ENCODE assay signal across 19 mouse cellular contexts in the genomic region with DNA sequence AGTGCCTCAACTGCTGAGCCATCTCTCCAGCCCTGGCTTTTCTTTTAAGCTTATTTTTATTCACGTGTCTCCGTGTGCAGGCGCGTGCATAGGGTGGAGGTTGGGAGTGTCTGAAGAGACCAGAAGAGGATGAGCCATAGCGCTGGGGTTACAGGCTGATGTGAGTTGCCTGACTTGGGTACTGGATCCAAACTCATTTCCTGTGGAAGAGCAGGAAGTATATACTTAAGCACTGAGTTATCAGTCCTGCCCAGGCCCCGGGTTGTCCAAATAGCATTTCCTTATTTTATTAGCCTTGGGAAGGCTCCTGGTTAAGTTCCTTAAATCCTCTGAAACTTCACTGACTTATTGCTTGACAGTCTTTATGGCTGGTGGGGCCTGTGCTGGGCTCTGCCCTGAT. TPM values are rescaled to one million over a fixed set of nuclear protein-coding genes. Genes with fewer than 3 reads are reported as not detected.
DNase-seq lines count a peak whose midpoint lies in the region; ATAC-seq and TF ChIP-seq lines count a peak whose summit lies in the region.
"Had no signal": no experiment of that assay in that cellular context is flagged by ENCODE, and none has a peak within 500 bp of the region (broad histone marks: within the 10 kb centered on the region; RNA-seq: fewer than 3 reads in every experiment).

No protein-coding gene starts in this region.

- WGBS in heart, embryonic 10.5 days, result 68% methylated on average over 6 of the region's 6 CpGs
- WGBS in liver, embryonic 14.5 days (ENCODE audit: insufficient replicate concordance), result 32% methylated on average over 6 of the region's 6 CpGs

- no peaks in the 10 kb centered on the region for H3K27me3 ChIP-seq in heart, embryonic 10.5 days (ENCODE audit: insufficient read depth, poor library complexity, severe bottlenecking)
- no peaks in the 10 kb centered on the region for H3K27me3 ChIP-seq in megakaryocyte, embryonic 14.5 days (replicated peaks)
- no peaks in the 10 kb centered on the region for H3K27me3 ChIP-seq in liver, embryonic 14.5 days (ENCODE audit: control insufficient read depth, insufficient read depth, low read length)
- H3K27me3 ChIP-seq: CH12.LX; hindbrain, embryonic 13.5 days; limb, embryonic 15.5 days; midbrain, embryonic 12.5 days had no signal

- H3K27ac ChIP-seq in heart, embryonic 10.5 days, result peak overlapping the region; percentile 80
- H3K27ac ChIP-seq in liver, embryonic 14.5 days, result no peak overlapping the region
- H3K27ac ChIP-seq: hindbrain, embryonic 13.5 days; limb, embryonic 15.5 days; midbrain, embryonic 12.5 days had no signal

- H3K4me2 ChIP-seq in liver, embryonic 14.5 days (ENCODE audit: low read depth), result no peak overlapping the region
- H3K4me2 ChIP-seq: hindbrain, embryonic 13.5 days; limb, embryonic 15.5 days; midbrain, embryonic 12.5 days had no signal

- intact Hi-C loops in heart, postnatal 36 days (cut with DNase I), result no loop called here
- intact Hi-C loops in left cerebral cortex, postnatal 4 days (cut with DNase I), result no loop called here

- peaks cover 56% of the 10 kb centered on the region for H3K36me3 ChIP-seq in heart, embryonic 10.5 days
- H3K36me3 ChIP-seq in megakaryocyte, embryonic 14.5 days (replicated peaks; ENCODE audit: low read length), result peaks cover 78% of the 10 kb centered on the region
- H3K36me3 ChIP-seq in liver, embryonic 14.5 days (replicated peaks; ENCODE audit: control insufficient read depth, insufficient read depth, low read depth), result peaks cover 41% of the 10 kb centered on the region

- no peak for TF ChIP-seq CTCF in liver, embryonic 14.5 days (IDR thresholded peaks at IDR 0.05; ENCODE audit: low read depth)

- no peak for ATAC-seq in megakaryocyte, adult 5-6 weeks (ENCODE audit: poor library complexity, severe bottlenecking)
- peak; percentile 42; the same call in 1 of the 2 replicates for ATAC-seq in liver, embryonic 14.5 days (ENCODE audit: insufficient read depth)
- ATAC-seq: forebrain, embryonic 16.5 days had no signal

- no peak for DNase-seq in heart, embryonic 10.5 days (ENCODE audit: low spot score)
- DNase-seq in heart, postnatal 36 days, result no peak
- DNase-seq in liver, embryonic 14.5 days (ENCODE audit: low read depth in 3 of 3, low spot score in 3 of 3), result no peak
- peak; percentile 66 for DNase-seq in lung, postnatal 36 days
- DNase-seq in right cerebral cortex, adult 2 months (ENCODE audit: low spot score in 2 of 2), result no peak
- DNase-seq in left cerebral cortex, postnatal 4 days, result no peak
- DNase-seq: adrenal gland, adult 8-10 months; cerebellum, adult 18-20 months; cerebellum, postnatal 36 days; kidney, adult 8-10 months; kidney, postnatal 4 days had no signal

- no peak overlapping the region for H3K9ac ChIP-seq in liver, embryonic 14.5 days (replicated peaks)
- H3K9ac ChIP-seq: hindbrain, embryonic 13.5 days; limb, embryonic 15.5 days; midbrain, embryonic 12.5 days had no signal

- no peak overlapping the region for H3K4me3 ChIP-seq in heart, embryonic 10.5 days
- peak overlapping the region; percentile 71 for H3K4me3 ChIP-seq in megakaryocyte, embryonic 14.5 days (replicated peaks)
- no peak overlapping the region for H3K4me3 ChIP-seq in liver, embryonic 14.5 days (ENCODE audit: insufficient read depth in 1 of 2, low read depth in 2 of 2, low read length in 2 of 2)
- H3K4me3 ChIP-seq: erythroblast, embryonic 14.5 days; hindbrain, embryonic 13.5 days; limb, embryonic 15.5 days; midbrain, embryonic 12.5 days had no signal

- H3K9me3 ChIP-seq in heart, embryonic 10.5 days, result no peaks in the 10 kb centered on the region
- no peaks in the 10 kb centered on the region for H3K9me3 ChIP-seq in megakaryocyte, embryonic 14.5 days
- no peaks in the 10 kb centered on the region for H3K9me3 ChIP-seq in liver, embryonic 14.5 days (ENCODE audit: control insufficient read depth, low read length)
- H3K9me3 ChIP-seq: hindbrain, embryonic 13.5 days; limb, embryonic 15.5 days; midbrain, embryonic 12.5 days had no signal

- TF ChIP-seq EP300 in liver, embryonic 14.5 days (IDR thresholded peaks at IDR 0.05; ENCODE audit: low read depth), result no peak

- H3K4me1 ChIP-seq in heart, embryonic 10.5 days, result peaks cover 52% of the 10 kb centered on the region
- peaks cover 89% of the 10 kb centered on the region for H3K4me1 ChIP-seq in megakaryocyte, embryonic 14.5 days
- peaks cover 0 to 10% of the 10 kb centered on the region in 2 experiments; a peak in 1 of 4 replicates for H3K4me1 ChIP-seq in liver, embryonic 14.5 days (replicated peaks; ENCODE audit: control insufficient read depth in 2 of 2, insufficient read depth in 2 of 2, low read length in 1 of 2)

RNA-seq across cellular contexts. Expression of gene Akap5, which starts 14.7 kb away (rescaled TPM):
- polyA plus RNA-seq in heart, embryonic 10.5 days (2016; fragmentation: Nextera tagmentation; extraction: Ambion mirVana), result 9.5 and 12.3 TPM in 2 replicates
- 1 to 10 TPM; 1.7 to 2.2 TPM for total RNA-seq in heart, postnatal 36 days (2021)
- 0.63 TPM in 1 of 2 replicates, not detected in the other for polyA plus RNA-seq in megakaryocyte, embryonic 14.5 days (2012; ENCODE audit: insufficient read depth, low replicate concordance)
- total RNA-seq in megakaryocyte, adult 5-6 weeks (2015), result not detected in 2 replicates
- 0.08 and 0.15 TPM in 2 replicates for total RNA-seq in megakaryocyte, adult 5-6 weeks (2017)
- 0.21 and 0.32 TPM in 2 replicates for polyA plus RNA-seq in liver, embryonic 14.5 days (2012; rRNA removed)
- 0.14 and 0.25 TPM in 2 replicates for polyA plus RNA-seq in liver, embryonic 14.5 days (2014; fragmentation: Nextera tagmentation; extraction: Ambion mirVana)
- 10 to 100 TPM; 29.9 to 37.0 TPM for total RNA-seq in left cerebral cortex, postnatal 4 days (2021)

RNA-seq across cellular contexts. Expression of gene Mthfd1, which starts 54.9 kb away (rescaled TPM):
- polyA plus RNA-seq in heart, embryonic 10.5 days (2016; fragmentation: Nextera tagmentation; extraction: Ambion mirVana), result 65.1 and 80.8 TPM in 2 replicates
- 10 to 100 TPM; 28.4 to 28.9 TPM for total RNA-seq in heart, postnatal 36 days (2021)
- 30.6 and 61.4 TPM in 2 replicates for polyA plus RNA-seq in megakaryocyte, embryonic 14.5 days (2012; ENCODE audit: insufficient read depth, low replicate concordance)
- total RNA-seq in megakaryocyte, adult 5-6 weeks (2015), result 18.4 and 22.9 TPM in 2 replicates
- total RNA-seq in megakaryocyte, adult 5-6 weeks (2017), result 32.6 and 33.4 TPM in 2 replicates
- polyA plus RNA-seq in liver, embryonic 14.5 days (2012; rRNA removed), result 37.5 and 58.5 TPM in 2 replicates
- 83.5 and 92.8 TPM in 2 replicates for polyA plus RNA-seq in liver, embryonic 14.5 days (2014; fragmentation: Nextera tagmentation; extraction: Ambion mirVana)
- 10 to 100 TPM; 34.4 to 37.2 TPM for total RNA-seq in left cerebral cortex, postnatal 4 days (2021)

RNA-seq across cellular contexts. Expression of gene Zbtb25, which starts 59.4 kb away (rescaled TPM):
- 12.7 and 16.8 TPM in 2 replicates for polyA plus RNA-seq in heart, embryonic 10.5 days (2016; fragmentation: Nextera tagmentation; extraction: Ambion mirVana)
- total RNA-seq in heart, postnatal 36 days (2021), result 10 to 100 TPM in 1 of 2 experiments, 1 to 10 TPM in 1; 5.4 to 10.4 TPM
- polyA plus RNA-seq in megakaryocyte, embryonic 14.5 days (2012; ENCODE audit: insufficient read depth, low replicate concordance), result 2.4 and 7.2 TPM in 2 replicates
- total RNA-seq in megakaryocyte, adult 5-6 weeks (2015), result 11.9 and 13.5 TPM in 2 replicates
- 7.2 and 9.2 TPM in 2 replicates for total RNA-seq in megakaryocyte, adult 5-6 weeks (2017)
- 5.1 and 5.6 TPM in 2 replicates for polyA plus RNA-seq in liver, embryonic 14.5 days (2012; rRNA removed)
- 7.2 and 7.8 TPM in 2 replicates for polyA plus RNA-seq in liver, embryonic 14.5 days (2014; fragmentation: Nextera tagmentation; extraction: Ambion mirVana)
- total RNA-seq in left cerebral cortex, postnatal 4 days (2021), result 10 to 100 TPM; 19.0 to 22.2 TPM

Comparison
In these comparisons a context has a peak if more than half of its experiments do, and no peak if none do; other contexts are left out.
1. RNA of gene Akap5, which starts 14.7 kb away (total RNA-seq): 29.9 to 37.0 TPM in left cerebral cortex, postnatal 4 days; 1.7 to 2.2 TPM in heart, postnatal 36 days and 0.08 to 0.15 TPM in megakaryocyte, adult 5-6 weeks; every median in the first group is over 4 times any median in the second.